Mouse (Mus musculus): Measurements from ENCODE around the gene Syt12.

The Syt12 gene

GRCm38 (mm10) chr19:4398959-4399358, 78.3 kb downstream of the Syt12 start:
- no peak for DNase-seq

GRCm38 (mm10) chr19:4398630-4398948, 78.7 kb downstream of the Syt12 start:
- no peak for DNase-seq

DNA sequence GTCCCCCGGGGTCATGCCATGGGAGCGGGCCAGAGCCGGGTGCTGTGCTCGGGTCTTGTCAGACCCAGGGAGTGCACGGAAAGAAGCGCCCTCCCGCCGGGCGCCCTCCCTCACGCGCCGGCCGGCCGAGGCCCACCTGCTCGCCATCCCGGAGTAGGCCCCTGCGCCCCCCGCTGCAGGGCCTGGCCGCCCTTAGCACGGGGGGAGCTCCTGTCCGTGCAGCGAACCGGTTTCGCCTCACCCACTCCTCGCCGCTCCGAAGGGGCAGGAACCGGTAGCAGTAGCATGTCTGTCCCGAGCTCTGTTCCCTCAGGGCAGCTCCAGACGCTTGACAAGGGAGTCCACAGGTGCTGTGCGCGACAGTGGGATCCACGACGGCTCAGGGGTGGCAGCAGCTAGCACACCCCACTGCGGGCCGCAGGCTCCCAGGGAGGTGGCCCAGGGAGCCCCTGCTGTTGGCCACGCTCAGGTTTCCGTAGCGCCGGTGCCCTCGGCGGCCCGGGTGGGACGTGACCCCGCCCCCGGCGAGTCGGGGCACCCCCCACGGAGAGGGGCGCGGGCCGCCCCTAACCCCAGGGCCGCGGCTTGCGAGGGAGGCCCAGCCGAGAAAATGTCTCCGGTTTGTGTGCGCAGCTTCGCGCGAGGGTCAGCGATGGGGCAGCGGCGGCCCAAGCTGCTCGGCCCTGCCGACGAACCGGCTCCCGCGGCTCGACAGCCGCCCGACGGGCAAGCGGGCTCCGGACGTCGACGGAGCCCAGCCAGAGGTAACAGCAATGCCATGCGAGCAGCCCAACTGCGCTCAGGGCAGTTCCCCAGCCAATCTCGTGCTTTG, 79.2 kb downstream of the Syt12 start, which contains the start of gene Kdm2a:
Gene Kdm2a (minus strand): TSS at position 488 of the 832 bp plus-strand sequence.
- DNase-seq: peak; percentile 68

- DNase-seq: peak; percentile 98
Measured at GRCm38 (mm10) chr19:4396998-4397797, 80.0 kb downstream of the Syt12 start.

DNA sequence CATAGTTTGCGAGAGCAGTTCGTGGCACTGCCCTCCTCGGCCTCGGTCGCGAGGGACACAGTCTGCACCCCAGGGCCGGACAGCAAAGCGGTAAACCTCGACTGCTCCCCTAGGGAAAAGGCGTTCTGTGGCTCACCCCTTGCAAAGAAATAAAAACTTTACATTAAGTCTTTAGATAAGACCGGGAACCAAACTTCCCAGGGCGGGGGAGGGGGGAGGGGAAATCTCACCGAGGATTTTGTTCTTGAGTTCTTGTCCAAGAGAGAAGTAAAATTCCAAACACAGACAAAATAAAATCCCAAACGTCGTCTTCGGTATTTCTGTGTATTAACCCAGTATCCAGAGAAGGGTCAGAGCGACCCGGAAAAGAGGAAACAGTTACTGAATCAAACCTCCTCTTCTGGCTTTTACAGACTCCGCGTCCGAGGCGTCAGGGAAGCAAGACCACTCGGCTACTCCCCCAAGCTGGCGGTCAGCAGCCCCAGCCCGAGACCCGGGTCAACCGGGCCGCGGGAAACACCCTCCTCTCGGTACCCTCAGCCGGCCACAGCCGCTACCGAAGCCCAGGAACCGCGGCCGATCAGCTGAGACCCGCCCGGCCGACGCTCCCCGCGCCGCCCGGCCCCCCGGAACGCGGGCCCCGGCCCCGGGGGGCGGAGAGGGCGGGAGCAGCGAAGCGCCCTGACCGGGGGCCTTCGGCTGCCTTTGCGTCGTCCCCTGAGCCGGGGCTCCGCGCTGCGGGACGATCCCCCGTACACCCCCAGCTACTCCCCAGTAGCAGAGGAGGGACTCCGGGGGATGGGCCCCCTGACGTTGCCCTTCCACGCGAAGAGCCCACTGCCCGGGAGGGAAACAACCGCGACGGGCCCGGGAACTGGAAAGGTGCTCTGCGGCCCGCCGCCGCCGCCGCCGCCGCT, 80.9 kb downstream of the Syt12 start:
- DNase-seq: peak; percentile 26

Data from thymus, postnatal 14 days (tissue).